Mouse (Mus musculus): ENCODE results near the gene Clec4g.

- TF ChIP-seq POLR2A (IDR thresholded peaks at IDR 0.05; ENCODE audit: borderline replicate concordance, insufficient read depth, low read length) (no peak), CTCF (IDR thresholded peaks at IDR 0.05; ENCODE audit: borderline replicate concordance, insufficient read depth, low read depth, low read length) (no peak)
Measured at GRCm38 (mm10) chr8:3711646-3712045, 8.8 kb downstream of the Clec4g start.

All from cerebellum, adult 2 months (tissue).